Mouse (Mus musculus): Measurements from ENCODE around the gene Selp.

Gene Selp

GRCm38 (mm10) chr1:164158571-164158970, 43.5 kb downstream of the Selp start:
- in situ Hi-C loops (cut with MboI; ENCODE audit: low pct_unique_long_range_greater_than_20kb in 1 of 2, low sequenced_read_pairs in 2 of 2, unreplicated experiment in 1 of 2) = no loop called here

- in situ Hi-C loops (cut with MboI; ENCODE audit: low pct_unique_long_range_greater_than_20kb in 1 of 2, low sequenced_read_pairs in 2 of 2, unreplicated experiment in 1 of 2) = no loop called here
Observed at GRCm38 (mm10) chr1:164159781-164160180, 44.7 kb downstream of the Selp start.

- in situ Hi-C loops (cut with MboI; ENCODE audit: low pct_unique_long_range_greater_than_20kb in 1 of 2, low sequenced_read_pairs in 2 of 2, unreplicated experiment in 1 of 2) = no loop called here
Observed at GRCm38 (mm10) chr1:164162745-164163144, 47.7 kb downstream of the Selp start.

GRCm38 (mm10) chr1:164168818-164169217, 53.8 kb downstream of the Selp start:
- in situ Hi-C loops (cut with MboI; ENCODE audit: low pct_unique_long_range_greater_than_20kb in 1 of 2, low sequenced_read_pairs in 2 of 2, unreplicated experiment in 1 of 2) = no loop called here

- in situ Hi-C loops (cut with MboI; ENCODE audit: low pct_unique_long_range_greater_than_20kb in 1 of 2, low sequenced_read_pairs in 2 of 2, unreplicated experiment in 1 of 2) = no loop called here
Observed at GRCm38 (mm10) chr1:164170434-164170833, 55.4 kb downstream of the Selp start.

GRCm38 (mm10) chr1:164173145-164173544, 58.1 kb downstream of the Selp start:
- in situ Hi-C loops (cut with MboI; ENCODE audit: low pct_unique_long_range_greater_than_20kb in 1 of 2, low sequenced_read_pairs in 2 of 2, unreplicated experiment in 1 of 2) = no loop called here

GRCm38 (mm10) chr1:164176856-164177255, 61.8 kb downstream of the Selp start:
- in situ Hi-C loops (cut with MboI; ENCODE audit: low pct_unique_long_range_greater_than_20kb in 1 of 2, low sequenced_read_pairs in 2 of 2, unreplicated experiment in 1 of 2) = no loop called here

- in situ Hi-C loops (cut with MboI; ENCODE audit: low pct_unique_long_range_greater_than_20kb in 1 of 2, low sequenced_read_pairs in 2 of 2, unreplicated experiment in 1 of 2) = no loop called here
Observed at GRCm38 (mm10) chr1:164178429-164178828, 63.4 kb downstream of the Selp start.

- in situ Hi-C loops (cut with MboI; ENCODE audit: low pct_unique_long_range_greater_than_20kb in 1 of 2, low sequenced_read_pairs in 2 of 2, unreplicated experiment in 1 of 2) = no loop called here
Observed at GRCm38 (mm10) chr1:164184142-164184870, 69.2 kb downstream of the Selp start.

GRCm38 (mm10) chr1:164184871-164185223, 69.8 kb downstream of the Selp start:
- in situ Hi-C loops (cut with MboI; ENCODE audit: low pct_unique_long_range_greater_than_20kb in 1 of 2, low sequenced_read_pairs in 2 of 2, unreplicated experiment in 1 of 2) = no loop called here

- in situ Hi-C loops (cut with MboI; ENCODE audit: low pct_unique_long_range_greater_than_20kb in 1 of 2, low sequenced_read_pairs in 2 of 2, unreplicated experiment in 1 of 2) = no loop called here
Observed at GRCm38 (mm10) chr1:164185316-164185715, 70.3 kb downstream of the Selp start.

GRCm38 (mm10) chr1:164187002-164187560, 72.0 kb downstream of the Selp start:
- in situ Hi-C loops (cut with MboI; ENCODE audit: low pct_unique_long_range_greater_than_20kb in 1 of 2, low sequenced_read_pairs in 2 of 2, unreplicated experiment in 1 of 2) = no loop called here

GRCm38 (mm10) chr1:164199551-164199950, 84.5 kb downstream of the Selp start:
- in situ Hi-C loops (cut with MboI; ENCODE audit: low pct_unique_long_range_greater_than_20kb in 1 of 2, low sequenced_read_pairs in 2 of 2, unreplicated experiment in 1 of 2) = no loop called here

Measured in mouse embryonic stem cell (cell line).